Mouse (Mus musculus): ENCODE results near the gene Fam129a. TPM values are rescaled to one million over a fixed set of nuclear protein-coding genes. Genes with fewer than 3 reads are reported as not detected.

Fam129a gene
- 0.23 and 0.93 TPM in 2 replicates for polyA plus RNA-seq (2014; fragmentation: Nextera tagmentation; extraction: Ambion mirVana)

- Histone ChIP-seq H3K4me3 (replicated peaks; ENCODE audit: low read depth, low read length) (peak within 1 kb of the TSS; percentile 37), H3K9ac (replicated peaks; ENCODE audit: low read length) (peak within 1 kb of the TSS; percentile 40; the same call in 1 of the 2 replicates), H3K4me1 (ENCODE audit: control insufficient read depth, insufficient read depth, low read length) (peaks cover 7% of the 10 kb centered on the region; the same call in 1 of the 2 replicates), H3K27me3 (ENCODE audit: control insufficient read depth, insufficient read depth, low read length) (peaks cover 25% of the 10 kb centered on the region), H3K27ac (replicated peaks; ENCODE audit: low read depth, low read length) (no peak within 1 kb of the TSS), H3K4me2 (ENCODE audit: low read length) (peak within 1 kb of the TSS; percentile 73), H3K9me3 (ENCODE audit: control insufficient read depth, low read length) (no peaks in the 10 kb centered on the region), H3K36me3 (ENCODE audit: control insufficient read depth, insufficient read depth, low read length) (no peaks in the 10 kb centered on the region)
- WGBS: 4% methylated on average over 46 of the region's 46 CpGs
- ATAC-seq (ENCODE audit: low FRiP score, low TSS enrichment) (0 out of 2 replicates have a peak, but pooled peaks have one; percentile 34), DNase-seq (peak; percentile 54)
Measured at GRCm38 (mm10) chr1:151570981-151571837, at the start of gene Fam129a. Fam129a (plus strand) TSS chr1:151571186.

- Histone ChIP-seq H3K9me3 (ENCODE audit: control insufficient read depth, low read length) (no peaks in the 10 kb centered on the region), H3K4me1 (ENCODE audit: control insufficient read depth, insufficient read depth, low read length) (no peaks in the 10 kb centered on the region), H3K4me2 (ENCODE audit: low read length) (no peak overlapping the region), H3K4me3 (replicated peaks; ENCODE audit: low read depth, low read length) (no peak overlapping the region), H3K27ac (replicated peaks; ENCODE audit: low read depth, low read length) (no peak overlapping the region), H3K27me3 (ENCODE audit: control insufficient read depth, insufficient read depth, low read length) (no peaks in the 10 kb centered on the region), H3K9ac (replicated peaks; ENCODE audit: low read length) (no peak overlapping the region), H3K36me3 (ENCODE audit: control insufficient read depth, insufficient read depth, low read length) (no peaks in the 10 kb centered on the region)
- ATAC-seq (ENCODE audit: low FRiP score, low TSS enrichment): peak; percentile 53
- peak; percentile 22 for DNase-seq
- 31% methylated on average over 3 of the region's 3 CpGs for WGBS
Measured at GRCm38 (mm10) chr1:151526701-151527100, 44.3 kb upstream of the Fam129a start.

- Histone ChIP-seq H3K9ac (replicated peaks; ENCODE audit: low read length) (no peak overlapping the region), H3K36me3 (ENCODE audit: control insufficient read depth, insufficient read depth, low read length) (no peaks in the 10 kb centered on the region), H3K4me3 (replicated peaks; ENCODE audit: low read depth, low read length) (no peak overlapping the region), H3K4me1 (ENCODE audit: control insufficient read depth, insufficient read depth, low read length) (no peaks in the 10 kb centered on the region), H3K27me3 (ENCODE audit: control insufficient read depth, insufficient read depth, low read length) (no peaks in the 10 kb centered on the region), H3K4me2 (ENCODE audit: low read length) (no peak overlapping the region), H3K27ac (replicated peaks; ENCODE audit: low read depth, low read length) (no peak overlapping the region), H3K9me3 (ENCODE audit: control insufficient read depth, low read length) (no peaks in the 10 kb centered on the region)
- ATAC-seq (ENCODE audit: low FRiP score, low TSS enrichment): no peak
- WGBS: 85% methylated on average over 6 of the region's 6 CpGs
- DNase-seq: no peak
Measured at GRCm38 (mm10) chr1:151543796-151544477, 27.0 kb upstream of the Fam129a start.

- ATAC-seq (ENCODE audit: low FRiP score, low TSS enrichment): no peak
- no peak overlapping the region for H3K4me2 ChIP-seq (ENCODE audit: low read length)
Measured at GRCm38 (mm10) chr1:151544581-151544980, 26.4 kb upstream of the Fam129a start.

GRCm38 (mm10) chr1:151545571-151545970 lies 25.4 kb upstream of the Fam129a start:
- no peaks in the 10 kb centered on the region for H3K9me3 ChIP-seq (ENCODE audit: control insufficient read depth, low read length)
- no peak overlapping the region for H3K9ac ChIP-seq (replicated peaks; ENCODE audit: low read length)
- ATAC-seq (ENCODE audit: low FRiP score, low TSS enrichment) (no peak), DNase-seq (no peak)
- H3K27ac ChIP-seq (replicated peaks; ENCODE audit: low read depth, low read length): no peak overlapping the region
- H3K27me3 ChIP-seq (ENCODE audit: control insufficient read depth, insufficient read depth, low read length): no peaks in the 10 kb centered on the region
- WGBS: 84% methylated on average over 7 of the region's 7 CpGs
- H3K4me2 ChIP-seq (ENCODE audit: low read length): no peak overlapping the region
- H3K4me3 ChIP-seq (replicated peaks; ENCODE audit: low read depth, low read length): no peak overlapping the region
- no peaks in the 10 kb centered on the region for H3K36me3 ChIP-seq (ENCODE audit: control insufficient read depth, insufficient read depth, low read length)
- H3K4me1 ChIP-seq (ENCODE audit: control insufficient read depth, insufficient read depth, low read length): no peaks in the 10 kb centered on the region; the same call in 1 of the 2 replicates

More at GRCm38 (mm10) chr1:151544581-151544980, 26.4 kb upstream of the Fam129a start:
- Histone ChIP-seq H3K36me3 (ENCODE audit: control insufficient read depth, insufficient read depth, low read length) (no peaks in the 10 kb centered on the region), H3K27ac (replicated peaks; ENCODE audit: low read depth, low read length) (no peak overlapping the region), H3K4me3 (replicated peaks; ENCODE audit: low read depth, low read length) (no peak overlapping the region), H3K27me3 (ENCODE audit: control insufficient read depth, insufficient read depth, low read length) (no peaks in the 10 kb centered on the region), H3K9ac (replicated peaks; ENCODE audit: low read length) (no peak overlapping the region), H3K9me3 (ENCODE audit: control insufficient read depth, low read length) (no peaks in the 10 kb centered on the region), H3K4me1 (ENCODE audit: control insufficient read depth, insufficient read depth, low read length) (no peaks in the 10 kb centered on the region)
- 87% methylated on average over 3 of the region's 3 CpGs for WGBS
- no peak for DNase-seq

- peaks cover 8% of the 10 kb centered on the region; the same call in 1 of the 2 replicates for H3K4me1 ChIP-seq (ENCODE audit: control insufficient read depth, insufficient read depth, low read length)
- DNase-seq: no peak
- 83% methylated on average over 8 of the region's 8 CpGs for WGBS
- no peak overlapping the region for H3K27ac ChIP-seq (replicated peaks; ENCODE audit: low read depth, low read length)
- H3K36me3 ChIP-seq (ENCODE audit: control insufficient read depth, insufficient read depth, low read length): no peaks in the 10 kb centered on the region
- no peaks in the 10 kb centered on the region for H3K9me3 ChIP-seq (ENCODE audit: control insufficient read depth, low read length)
- H3K27me3 ChIP-seq (ENCODE audit: control insufficient read depth, insufficient read depth, low read length): no peaks in the 10 kb centered on the region
- H3K4me3 ChIP-seq (replicated peaks; ENCODE audit: low read depth, low read length): no peak overlapping the region
- H3K4me2 ChIP-seq (ENCODE audit: low read length): no peak overlapping the region
- ATAC-seq (ENCODE audit: low FRiP score, low TSS enrichment): no peak
- H3K9ac ChIP-seq (replicated peaks; ENCODE audit: low read length): no peak overlapping the region
Measured at GRCm38 (mm10) chr1:151548896-151549610, 21.9 kb upstream of the Fam129a start.

- H3K9me3 ChIP-seq (ENCODE audit: control insufficient read depth, low read length): no peaks in the 10 kb centered on the region
- no peak for ATAC-seq (ENCODE audit: low FRiP score, low TSS enrichment)
- peaks cover 8% of the 10 kb centered on the region; the same call in 1 of the 2 replicates for H3K4me1 ChIP-seq (ENCODE audit: control insufficient read depth, insufficient read depth, low read length)
Measured at GRCm38 (mm10) chr1:151549794-151550193, 21.2 kb upstream of the Fam129a start.

More at GRCm38 (mm10) chr1:151549794-151550193, 21.2 kb upstream of the Fam129a start:
- WGBS: 88% methylated on average over 7 of the region's 7 CpGs
- no peaks in the 10 kb centered on the region for H3K36me3 ChIP-seq (ENCODE audit: control insufficient read depth, insufficient read depth, low read length)
- H3K4me3 ChIP-seq (replicated peaks; ENCODE audit: low read depth, low read length): no peak overlapping the region
- no peak overlapping the region for H3K9ac ChIP-seq (replicated peaks; ENCODE audit: low read length)
- no peak for DNase-seq
- no peak overlapping the region for H3K27ac ChIP-seq (replicated peaks; ENCODE audit: low read depth, low read length)
- no peaks in the 10 kb centered on the region for H3K27me3 ChIP-seq (ENCODE audit: control insufficient read depth, insufficient read depth, low read length)
- H3K4me2 ChIP-seq (ENCODE audit: low read length): no peak overlapping the region

Measured in midbrain, embryonic 14.5 days (tissue).